Mouse (Mus musculus): ENCODE data around the gene Fggy. TPM values are rescaled to one million over a fixed set of nuclear protein-coding genes. Genes with fewer than 3 reads are reported as not detected.

Fggy gene
- polyA plus RNA-seq, 1 experiment = 19.0 TPM

DNA sequence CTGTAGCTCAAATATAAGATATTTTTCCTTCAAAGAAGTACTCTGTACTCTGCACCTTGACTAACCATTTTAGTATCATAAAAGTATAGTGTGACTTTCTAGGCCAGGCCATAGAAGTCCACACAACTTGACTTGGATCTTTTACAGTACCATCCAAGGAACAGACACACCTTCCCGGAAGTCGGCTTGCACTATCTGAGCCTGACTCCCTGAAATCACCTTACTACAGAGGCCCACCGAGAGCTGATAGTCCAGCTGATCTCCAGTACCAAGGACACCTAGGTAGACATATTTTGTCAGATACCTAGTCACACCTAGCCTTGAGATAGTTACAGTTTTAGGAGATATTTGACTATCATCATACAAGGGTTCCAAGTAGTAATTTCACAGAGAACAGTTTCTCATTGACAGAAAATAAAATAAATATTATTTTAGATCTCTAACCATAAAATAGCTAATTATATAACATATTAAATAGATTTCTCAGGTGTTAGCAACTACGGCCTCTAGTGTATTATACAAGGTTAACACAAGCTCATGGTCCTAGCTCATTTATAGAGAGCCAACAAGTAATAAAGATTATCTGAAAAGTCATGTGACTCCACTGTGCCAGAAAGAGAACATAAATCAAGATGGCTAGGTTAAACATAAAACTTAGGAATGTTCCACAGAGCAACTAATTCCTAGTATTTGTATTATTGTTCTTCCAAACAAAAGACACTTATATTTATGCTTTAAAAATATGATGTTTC lies 15.1 kb upstream of the Fggy start:
- Histone ChIP-seq H3K4me1 (ENCODE audit: control insufficient read depth, insufficient read depth, low read length) (no peaks in the 10 kb centered on the region), H3K4me3 (ENCODE audit: insufficient read depth, low read length) (no peak overlapping the region), H3K27ac (ENCODE audit: insufficient read depth, low read depth, low read length) (no peak overlapping the region)
- TF ChIP-seq POLR2A (IDR thresholded peaks at IDR 0.05; ENCODE audit: borderline replicate concordance, low read depth, low read length) (no peak), CTCF (IDR thresholded peaks at IDR 0.05; ENCODE audit: low read depth, low read length) (no peak)

GRCm38 (mm10) chr4:95543529-95543928 lies 13.8 kb upstream of the Fggy start:
- TF ChIP-seq POLR2A (IDR thresholded peaks at IDR 0.05; ENCODE audit: borderline replicate concordance, low read depth, low read length) (no peak), CTCF (IDR thresholded peaks at IDR 0.05; ENCODE audit: low read depth, low read length) (no peak)
- Histone ChIP-seq H3K27ac (ENCODE audit: insufficient read depth, low read depth, low read length) (no peak overlapping the region), H3K4me1 (ENCODE audit: control insufficient read depth, insufficient read depth, low read length) (no peaks in the 10 kb centered on the region), H3K4me3 (ENCODE audit: insufficient read depth, low read length) (no peak overlapping the region)

GRCm38 (mm10) chr4:95556663-95557332 lies 509 bp upstream of the Fggy start:
- Histone ChIP-seq H3K27ac (ENCODE audit: insufficient read depth, low read depth, low read length) (no peak overlapping the region), H3K4me3 (ENCODE audit: insufficient read depth, low read length) (peak overlapping the region; percentile 63), H3K4me1 (ENCODE audit: control insufficient read depth, insufficient read depth, low read length) (peaks cover 14% of the 10 kb centered on the region)
- TF ChIP-seq POLR2A (IDR thresholded peaks at IDR 0.05; ENCODE audit: borderline replicate concordance, low read depth, low read length) = no peak
- no peak for TF ChIP-seq CTCF (IDR thresholded peaks at IDR 0.05; ENCODE audit: low read depth, low read length)

DNA sequence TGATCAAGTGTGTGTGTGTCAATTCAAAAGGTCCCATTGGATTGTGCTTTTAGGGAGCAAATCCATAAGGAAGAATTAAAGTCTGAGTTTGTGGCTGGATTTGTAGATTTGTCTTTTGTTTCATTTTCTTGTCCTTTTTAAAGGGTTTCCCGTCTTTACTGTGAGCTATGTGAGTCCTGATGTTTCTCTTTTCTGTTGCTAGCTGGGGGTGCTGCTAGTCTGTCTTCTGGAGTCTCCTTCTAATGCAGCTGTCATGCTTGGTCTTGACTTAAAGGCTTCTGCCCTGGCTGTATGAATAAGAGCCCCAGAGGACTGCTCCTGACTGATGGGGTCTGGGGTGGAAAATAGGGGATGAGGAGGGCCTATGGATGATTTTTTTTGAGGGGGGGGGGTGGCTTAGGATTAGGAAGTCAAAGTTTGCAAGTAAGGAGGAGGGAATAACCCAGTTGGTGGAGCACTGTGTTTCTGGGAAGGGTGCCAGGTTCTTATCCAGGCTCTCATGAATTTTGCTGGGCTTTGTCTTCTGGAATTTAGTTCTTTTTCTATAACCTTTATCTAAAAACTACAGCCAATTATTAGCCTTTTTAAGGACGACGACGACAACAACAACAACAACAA lies 1.1 kb downstream of the Fggy start:
- no peak for TF ChIP-seq CTCF (IDR thresholded peaks at IDR 0.05; ENCODE audit: low read depth, low read length)
- no peak for TF ChIP-seq POLR2A (IDR thresholded peaks at IDR 0.05; ENCODE audit: borderline replicate concordance, low read depth, low read length)
- peak overlapping the region; percentile 63 for H3K4me3 ChIP-seq (ENCODE audit: insufficient read depth, low read length)
- H3K4me1 ChIP-seq (ENCODE audit: control insufficient read depth, insufficient read depth, low read length) = peaks cover 14% of the 10 kb centered on the region
- no peak overlapping the region for H3K27ac ChIP-seq (ENCODE audit: insufficient read depth, low read depth, low read length)

GRCm38 (mm10) chr4:95571621-95572020 lies 14.3 kb downstream of the Fggy start:
- Histone ChIP-seq H3K27ac (ENCODE audit: insufficient read depth, low read depth, low read length) (no peak overlapping the region), H3K4me1 (ENCODE audit: control insufficient read depth, insufficient read depth, low read length) (peaks cover 6% of the 10 kb centered on the region), H3K4me3 (ENCODE audit: insufficient read depth, low read length) (no peak overlapping the region)
- TF ChIP-seq CTCF (IDR thresholded peaks at IDR 0.05; ENCODE audit: low read depth, low read length) = no peak
- TF ChIP-seq POLR2A (IDR thresholded peaks at IDR 0.05; ENCODE audit: borderline replicate concordance, low read depth, low read length) = no peak

DNA sequence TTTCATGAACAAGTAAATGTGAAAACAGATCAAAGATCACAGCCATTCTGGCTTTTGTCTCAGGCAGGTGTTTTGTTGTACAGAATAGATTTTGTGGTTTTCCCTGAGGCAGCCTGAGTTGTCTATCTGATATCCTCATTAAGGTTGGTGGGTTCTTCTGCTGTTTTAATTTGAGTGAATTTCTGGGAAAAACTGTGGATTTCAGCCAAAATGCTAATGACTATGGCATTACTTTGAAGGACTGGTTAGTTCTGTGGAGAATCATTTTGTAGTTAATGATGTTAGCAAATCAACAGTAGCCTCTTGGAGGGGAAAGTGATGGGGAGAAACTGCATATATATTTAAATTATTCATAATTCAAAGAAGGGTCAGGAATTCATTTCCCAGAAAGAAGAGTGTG lies 16.4 kb downstream of the Fggy start:
- TF ChIP-seq POLR2A (IDR thresholded peaks at IDR 0.05; ENCODE audit: borderline replicate concordance, low read depth, low read length) (no peak), CTCF (IDR thresholded peaks at IDR 0.05; ENCODE audit: low read depth, low read length) (no peak)
- Histone ChIP-seq H3K4me3 (ENCODE audit: insufficient read depth, low read length) (no peak overlapping the region), H3K27ac (ENCODE audit: insufficient read depth, low read depth, low read length) (no peak overlapping the region), H3K4me1 (ENCODE audit: control insufficient read depth, insufficient read depth, low read length) (peaks cover 3% of the 10 kb centered on the region; the same call in 1 of the 2 replicates)

GRCm38 (mm10) chr4:95575411-95575911 lies 18.2 kb downstream of the Fggy start:
- H3K27ac ChIP-seq (ENCODE audit: insufficient read depth, low read depth, low read length) = no peak overlapping the region
- H3K4me3 ChIP-seq (ENCODE audit: insufficient read depth, low read length) = no peak overlapping the region
- TF ChIP-seq CTCF (IDR thresholded peaks at IDR 0.05; ENCODE audit: low read depth, low read length) (no peak), POLR2A (IDR thresholded peaks at IDR 0.05; ENCODE audit: borderline replicate concordance, low read depth, low read length) (no peak)
- peaks cover 3% of the 10 kb centered on the region; the same call in 1 of the 2 replicates for H3K4me1 ChIP-seq (ENCODE audit: control insufficient read depth, insufficient read depth, low read length)

- no peaks in the 10 kb centered on the region for H3K4me1 ChIP-seq (ENCODE audit: control insufficient read depth, insufficient read depth, low read length)
- no peak overlapping the region for H3K27ac ChIP-seq (ENCODE audit: insufficient read depth, low read depth, low read length)
- TF ChIP-seq POLR2A (IDR thresholded peaks at IDR 0.05; ENCODE audit: borderline replicate concordance, low read depth, low read length) (no peak), CTCF (IDR thresholded peaks at IDR 0.05; ENCODE audit: low read depth, low read length) (no peak)
- H3K4me3 ChIP-seq (ENCODE audit: insufficient read depth, low read length) = no peak overlapping the region
These were observed 21.9 kb downstream of the Fggy start for GRCm38 (mm10) chr4:95579183-95579582.

GRCm38 (mm10) chr4:95584107-95584762 lies 26.9 kb downstream of the Fggy start:
- H3K27ac ChIP-seq (ENCODE audit: insufficient read depth, low read depth, low read length) = no peak overlapping the region
- H3K4me3 ChIP-seq (ENCODE audit: insufficient read depth, low read length) = no peak overlapping the region
- no peaks in the 10 kb centered on the region for H3K4me1 ChIP-seq (ENCODE audit: control insufficient read depth, insufficient read depth, low read length)
- TF ChIP-seq CTCF (IDR thresholded peaks at IDR 0.05; ENCODE audit: low read depth, low read length) (no peak), POLR2A (IDR thresholded peaks at IDR 0.05; ENCODE audit: borderline replicate concordance, low read depth, low read length) (no peak)
